Mouse (Mus musculus): ENCODE measurements around the gene Fezf2.

Gene Fezf2

DNA sequence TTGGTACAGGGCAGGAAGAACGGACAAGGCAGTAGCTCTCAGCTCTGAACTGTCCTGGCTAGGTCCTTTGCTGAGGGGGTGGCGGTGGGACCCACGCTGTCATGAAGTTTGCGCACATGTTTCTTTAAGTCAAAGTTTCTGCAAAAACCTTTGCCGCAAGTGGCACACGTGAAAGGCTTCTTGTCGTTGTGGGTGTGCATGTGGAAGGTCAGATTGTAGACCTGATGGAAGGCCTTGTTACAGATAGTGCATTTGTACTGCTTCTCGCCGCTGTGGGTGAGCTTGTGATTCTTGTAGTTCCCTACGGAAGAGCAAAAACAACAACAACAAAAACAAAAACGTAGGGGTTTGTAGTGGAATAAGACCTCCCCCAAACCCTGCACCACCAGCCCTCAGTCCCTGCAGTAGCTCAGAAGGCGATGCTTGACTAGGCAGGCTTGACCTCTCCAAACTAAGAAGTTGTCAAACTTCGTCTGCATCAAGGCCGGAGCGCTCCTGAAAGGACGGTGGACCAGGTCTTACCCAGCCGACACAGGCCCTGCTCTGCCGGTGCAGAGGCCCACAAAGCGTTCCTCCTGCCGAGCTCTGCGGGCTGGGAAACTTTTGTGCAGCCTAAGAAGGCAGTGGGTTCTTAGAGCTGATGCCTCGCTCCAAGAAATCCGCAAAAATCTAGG is 5.4 kb downstream of the Fezf2 start:
- no peak for DNase-seq

- no peak for DNase-seq
Observed at GRCm38 (mm10) chr14:12341789-12342457, 6.1 kb downstream of the Fezf2 start.

GRCm38 (mm10) chr14:12341075-12341788 is 6.8 kb downstream of the Fezf2 start:
- DNase-seq: no peak

- DNase-seq: no peak
Observed at GRCm38 (mm10) chr14:12340238-12341074, 7.5 kb downstream of the Fezf2 start.

DNA sequence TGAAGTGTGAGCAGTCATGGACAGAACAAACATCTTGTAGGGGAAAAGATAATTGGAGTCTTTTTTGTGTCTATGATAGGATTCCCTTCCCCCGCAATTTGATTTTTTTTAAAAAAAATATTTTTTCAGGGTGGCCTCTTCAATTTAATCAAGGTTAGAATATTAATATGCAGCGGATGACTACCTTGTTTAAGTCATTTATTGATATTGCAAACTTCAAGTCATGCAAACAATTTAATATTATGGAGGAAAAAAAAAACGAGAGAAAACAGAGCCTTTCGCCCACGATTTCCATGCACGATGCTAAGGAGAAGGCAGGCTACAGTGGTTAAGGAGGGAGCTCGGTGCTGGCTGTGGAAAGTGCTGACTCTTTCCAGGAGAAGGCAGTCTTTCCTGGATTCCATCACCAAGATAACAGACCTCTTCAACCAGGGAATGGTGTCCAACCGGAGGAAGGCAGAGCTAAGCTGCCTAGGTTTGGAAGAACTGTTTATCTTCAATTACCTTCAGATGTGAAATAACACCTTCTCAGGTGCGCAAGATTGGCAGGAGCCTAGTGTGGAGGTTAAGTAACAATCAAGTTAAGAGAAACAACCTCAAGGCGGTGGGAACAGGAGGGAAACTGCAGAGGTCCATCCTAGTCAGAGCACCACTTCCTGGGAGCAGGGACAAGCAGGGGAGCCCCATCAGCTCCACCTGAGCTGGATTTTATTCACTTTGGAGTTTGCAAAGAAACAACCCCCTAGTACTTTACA is 9.0 kb downstream of the Fezf2 start:
- no peak for DNase-seq

DNA sequence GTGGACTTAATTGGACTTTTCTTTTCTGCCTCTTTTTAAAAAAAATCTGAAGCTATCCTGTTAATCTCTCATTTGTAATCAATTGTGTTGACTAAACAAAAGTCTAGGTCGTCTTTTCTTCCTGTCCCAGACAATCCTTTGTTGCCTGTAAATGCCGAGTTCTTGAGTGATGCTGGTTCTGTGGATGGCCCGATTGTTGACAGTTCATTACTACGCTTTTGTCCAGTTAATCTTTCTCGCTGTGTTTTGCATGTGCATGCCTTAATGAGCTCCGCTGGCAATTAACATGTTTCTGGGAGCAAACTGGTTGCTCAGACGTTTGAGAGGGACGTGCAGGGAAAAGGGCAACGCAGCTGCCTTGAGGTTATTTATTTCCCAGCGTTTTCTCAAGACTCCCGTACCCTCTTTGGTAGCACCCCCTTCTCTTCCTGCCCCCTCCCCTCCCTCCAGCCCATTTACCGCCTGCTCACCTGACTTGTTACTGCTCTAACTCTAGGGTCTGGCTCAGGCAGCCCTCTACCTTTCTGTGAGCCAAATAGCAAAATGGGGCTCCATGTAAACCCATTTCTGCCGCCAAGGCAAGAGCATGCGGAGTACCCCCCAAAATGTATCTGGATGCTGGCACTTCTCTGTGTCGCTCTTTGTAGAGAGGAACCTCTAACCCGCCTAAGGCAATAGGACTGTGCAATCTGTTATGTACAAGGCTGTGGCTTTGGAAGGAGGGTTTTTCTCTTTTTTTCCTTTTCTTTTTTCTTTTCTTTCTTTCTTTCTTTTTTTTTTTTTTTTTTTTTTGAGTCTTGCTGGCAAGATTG is 9.8 kb downstream of the Fezf2 start:
- DNase-seq: no peak

GRCm38 (mm10) chr14:12337421-12337997 is 10.5 kb downstream of the Fezf2 start:
- DNase-seq: no peak

DNA sequence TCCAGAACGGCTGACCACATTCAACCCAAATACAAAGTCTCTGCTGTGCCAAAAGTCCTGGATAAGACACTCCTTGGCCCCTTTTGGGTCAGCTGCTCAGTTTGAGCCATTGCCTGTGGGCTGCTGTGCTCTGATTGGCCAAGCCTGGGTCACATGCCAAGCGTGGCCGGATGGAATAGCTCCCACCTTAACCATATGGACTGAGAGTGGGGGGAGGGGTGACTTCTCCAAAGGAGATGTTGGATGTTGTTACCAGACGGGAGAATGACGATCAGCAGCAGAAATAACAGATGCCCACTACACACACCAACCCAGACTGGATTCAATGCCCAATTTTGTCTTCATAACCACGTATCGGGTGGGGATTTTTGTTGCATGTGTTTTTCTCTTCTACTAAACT is 13.1 kb downstream of the Fezf2 start:
- DNase-seq: no peak

- no peak for DNase-seq
Observed at GRCm38 (mm10) chr14:12333622-12334021, 14.4 kb downstream of the Fezf2 start.

DNA sequence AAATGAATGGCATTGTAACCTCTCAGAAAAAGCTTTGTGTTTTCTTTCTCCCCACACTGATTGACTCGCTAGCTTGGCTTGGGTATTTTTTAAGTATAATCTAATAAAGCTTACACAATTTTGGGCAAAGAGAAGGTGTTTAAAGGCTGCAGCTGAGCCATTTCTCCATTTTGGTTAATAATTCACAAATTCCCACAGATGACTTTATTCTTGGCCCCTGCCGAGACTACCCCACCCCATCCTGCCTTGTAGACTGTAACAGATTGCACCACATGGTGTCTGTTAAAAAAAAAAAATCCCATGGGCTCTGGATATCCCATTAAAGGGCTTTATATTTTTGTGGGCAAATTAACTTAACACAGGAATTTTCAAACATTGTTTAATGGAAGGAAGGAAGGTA is 44.9 kb downstream of the Fezf2 start:
- no peak for DNase-seq

DNA sequence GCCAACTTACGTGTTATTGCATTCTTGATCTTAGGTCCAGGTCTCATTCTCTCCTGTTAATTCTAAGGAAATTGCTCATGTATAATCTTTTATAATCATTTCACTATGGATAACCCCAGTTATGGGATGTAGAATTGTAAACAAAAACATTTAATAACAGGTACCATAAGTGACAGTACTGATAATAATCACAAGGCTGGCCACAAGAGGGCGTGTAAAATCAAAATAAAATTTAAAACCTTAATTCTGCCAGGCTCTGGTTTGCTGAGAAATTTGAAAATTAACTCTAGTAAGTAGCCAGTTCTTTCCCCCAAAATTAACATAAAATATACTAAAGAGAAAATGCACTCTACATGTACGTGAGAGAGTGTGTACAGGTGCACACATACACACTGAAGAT is 47.3 kb downstream of the Fezf2 start:
- peak; percentile 26 for DNase-seq

DNA sequence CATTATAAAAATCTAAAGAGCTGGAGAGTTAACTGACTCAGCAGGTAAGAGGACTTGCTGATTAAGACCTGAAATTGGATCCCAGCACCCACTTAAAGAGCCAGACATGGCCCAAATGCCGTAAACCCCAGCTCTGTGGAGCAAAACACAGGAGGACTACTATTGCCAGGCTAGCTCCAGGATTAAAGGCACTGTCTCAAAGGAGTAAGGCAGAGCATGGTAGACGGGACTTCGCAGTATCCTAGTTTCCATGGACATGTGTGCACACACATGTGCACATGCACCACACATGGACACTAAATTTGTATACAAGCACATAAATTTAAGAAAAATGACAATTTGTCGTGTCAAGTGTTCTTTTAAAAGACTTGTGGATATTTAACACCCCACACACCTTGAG is 47.7 kb downstream of the Fezf2 start:
- no peak for DNase-seq

- no peak for DNase-seq
Observed at GRCm38 (mm10) chr14:12299654-12300053, 48.3 kb downstream of the Fezf2 start.

- no peak for DNase-seq
Observed at GRCm38 (mm10) chr14:12299171-12299570, 48.8 kb downstream of the Fezf2 start.

- no peak for DNase-seq
Observed at GRCm38 (mm10) chr14:12296391-12296790, 51.6 kb downstream of the Fezf2 start.

Measured in kidney, postnatal 10 days (tissue).